Mouse (Mus musculus) embryonic fibroblast, embryonic 13.5 days (primary cell): ENCODE measurements around the gene Myocd.

ENCODE experiments used
- CTCF ChIP-seq: IDR thresholded peaks from 2 replicates; pipeline ENCODE4 v1.5.1; 2011; ENCODE audit warnings: mild to moderate bottlenecking, control low read depth, low read length, moderate library complexity, borderline replicate concordance; ENCODE audit not compliant: insufficient read depth
- POLR2A ChIP-seq: IDR thresholded peaks from 2 replicates; pipeline ENCODE4 v1.6.1; 2011; ENCODE audit warnings: low read depth, mild to moderate bottlenecking, control low read depth, low read length, moderate library complexity

DNA sequence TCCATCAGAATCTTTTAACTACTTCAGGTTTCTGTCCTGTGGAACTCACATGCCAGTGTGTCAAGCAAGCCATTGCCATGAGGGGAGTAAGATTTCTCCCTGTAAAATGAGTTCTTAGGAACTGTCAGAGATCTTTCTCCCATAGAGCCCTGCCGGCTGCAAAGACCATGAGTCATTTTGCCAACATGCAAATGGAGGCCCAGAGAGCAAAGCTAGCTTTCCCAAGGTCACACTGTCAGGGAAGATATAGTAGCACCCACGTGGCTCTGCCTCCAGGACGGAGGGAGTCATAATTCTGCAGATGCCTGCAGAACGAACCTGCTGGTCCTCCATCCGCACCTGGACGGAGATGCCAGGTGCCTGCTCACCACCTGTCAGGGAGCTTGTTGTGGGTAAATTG, 6.3 kb downstream of the Myocd start:
- TF ChIP-seq CTCF, result no peak
- no peak for TF ChIP-seq POLR2A
